Mouse (Mus musculus): Measurements from ENCODE around the gene Wdfy4.

Gene Wdfy4

GRCm38 (mm10) chr14:33081370-33081860, 103.9 kb downstream of the Wdfy4 start:
- no peak for DNase-seq (ENCODE audit: low read depth, low spot score)

- DNase-seq (ENCODE audit: low read depth, low spot score): no peak
Measured at GRCm38 (mm10) chr14:33078596-33078995, 106.7 kb downstream of the Wdfy4 start.

- no peak for DNase-seq (ENCODE audit: low read depth, low spot score)
Measured at GRCm38 (mm10) chr14:33078110-33078509, 107.2 kb downstream of the Wdfy4 start.

GRCm38 (mm10) chr14:33073355-33073754, 112.0 kb downstream of the Wdfy4 start:
- DNase-seq (ENCODE audit: low read depth, low spot score): no peak

GRCm38 (mm10) chr14:33072351-33072750, 113.0 kb downstream of the Wdfy4 start:
- no peak for DNase-seq (ENCODE audit: low read depth, low spot score)

- no peak for DNase-seq (ENCODE audit: low read depth, low spot score)
Measured at GRCm38 (mm10) chr14:33067676-33068075, 117.6 kb downstream of the Wdfy4 start.

GRCm38 (mm10) chr14:33062996-33063395, 122.3 kb downstream of the Wdfy4 start:
- DNase-seq (ENCODE audit: low read depth, low spot score): no peak

GRCm38 (mm10) chr14:33058881-33059660, 126.2 kb downstream of the Wdfy4 start:
- no peak for DNase-seq (ENCODE audit: low read depth, low spot score)

- DNase-seq (ENCODE audit: low read depth, low spot score): no peak
Measured at GRCm38 (mm10) chr14:33053441-33053840, 131.9 kb downstream of the Wdfy4 start.

- DNase-seq (ENCODE audit: low read depth, low spot score): no peak
Measured at GRCm38 (mm10) chr14:33045217-33045616, 140.1 kb downstream of the Wdfy4 start.

GRCm38 (mm10) chr14:33036811-33037210, 148.5 kb downstream of the Wdfy4 start:
- DNase-seq (ENCODE audit: low read depth, low spot score): no peak

GRCm38 (mm10) chr14:33035386-33035785, 149.9 kb downstream of the Wdfy4 start:
- DNase-seq (ENCODE audit: low read depth, low spot score): no peak

GRCm38 (mm10) chr14:33033424-33033823, 151.9 kb downstream of the Wdfy4 start:
- no peak for DNase-seq (ENCODE audit: low read depth, low spot score)

- no peak for DNase-seq (ENCODE audit: low read depth, low spot score)
Measured at GRCm38 (mm10) chr14:33030849-33031248, 154.5 kb downstream of the Wdfy4 start.

GRCm38 (mm10) chr14:33019606-33020005, 165.7 kb downstream of the Wdfy4 start:
- DNase-seq (ENCODE audit: low read depth, low spot score): peak; percentile 45

- DNase-seq (ENCODE audit: low read depth, low spot score): no peak
Measured at GRCm38 (mm10) chr14:33019050-33019449, 166.3 kb downstream of the Wdfy4 start.

- no peak for DNase-seq (ENCODE audit: low read depth, low spot score)
Measured at GRCm38 (mm10) chr14:33007638-33008037, 177.7 kb downstream of the Wdfy4 start.

- no peak for DNase-seq (ENCODE audit: low read depth, low spot score)
Measured at GRCm38 (mm10) chr14:33005114-33005513, 180.2 kb downstream of the Wdfy4 start.

GRCm38 (mm10) chr14:33000112-33000979, 185.0 kb downstream of the Wdfy4 start:
- no peak for DNase-seq (ENCODE audit: low read depth, low spot score)

GRCm38 (mm10) chr14:32999511-32999910, 185.8 kb downstream of the Wdfy4 start:
- no peak for DNase-seq (ENCODE audit: low read depth, low spot score)

- DNase-seq (ENCODE audit: low read depth, low spot score): no peak
Measured at GRCm38 (mm10) chr14:32994954-32995636, 190.2 kb downstream of the Wdfy4 start.

- no peak for DNase-seq (ENCODE audit: low read depth, low spot score)
Measured at GRCm38 (mm10) chr14:32991082-32991481, 194.2 kb downstream of the Wdfy4 start, which contains the start of gene Lrrc18. Gene Lrrc18, plus strand, starts transcription at chr14:32991382.

Data from 3T3-L1 (cell line).